Mouse (Mus musculus) MN1 (cell line): ENCODE measurements at regions not wholly inside any gene's neighbourhood (a gene's known extent, or its start where the extent isn't known, plus 50 kb on each side); places are given as distances from the start of the nearest gene placed in this dataset.

Experiments
- DNase-seq: peaks from one replicate; pipeline ENCODE4 v3.0.0-alpha.2; 2016; ENCODE audit warnings: low spot score

DNA sequence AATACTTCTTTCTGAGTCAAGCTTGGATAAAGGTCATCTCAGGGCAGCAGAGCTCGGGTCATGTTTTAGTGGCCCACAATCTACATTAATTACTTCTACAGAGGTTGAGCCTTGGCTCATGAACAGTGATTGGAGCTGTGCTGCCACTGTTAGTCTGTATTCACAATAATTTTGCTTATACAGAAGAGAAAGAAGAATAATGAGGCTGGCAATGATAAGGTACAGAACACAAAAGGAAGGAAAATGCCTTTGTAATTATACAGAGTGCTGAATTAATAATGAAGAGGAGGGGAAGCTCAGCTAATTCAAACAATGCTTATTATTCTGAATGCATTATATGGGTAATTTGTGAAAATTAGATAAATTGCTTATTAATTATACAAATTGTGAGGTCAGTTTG is 573.9 kb upstream of the Cblb start:
- DNase-seq, result no peak

DNA sequence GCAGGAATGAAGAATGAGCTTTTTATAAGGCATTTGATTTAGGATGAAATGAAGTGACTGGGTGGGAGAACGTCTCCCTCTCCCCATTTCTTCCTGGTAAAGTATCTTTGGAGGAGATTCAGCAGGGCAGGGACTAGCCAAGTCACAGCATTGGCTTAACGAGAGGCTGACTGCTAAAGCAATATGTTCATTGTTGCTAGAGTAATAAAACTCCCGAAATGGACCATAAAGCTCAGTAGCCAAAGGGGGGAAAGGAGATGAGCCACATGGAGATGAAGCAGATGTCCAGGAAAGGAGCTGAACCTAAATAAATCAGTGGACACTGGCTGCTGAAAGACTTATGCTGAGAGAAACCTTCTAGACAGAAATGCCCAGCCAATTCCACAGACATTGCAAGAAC is 555.3 kb upstream of the Cblb start:
- DNase-seq, result no peak

DNA sequence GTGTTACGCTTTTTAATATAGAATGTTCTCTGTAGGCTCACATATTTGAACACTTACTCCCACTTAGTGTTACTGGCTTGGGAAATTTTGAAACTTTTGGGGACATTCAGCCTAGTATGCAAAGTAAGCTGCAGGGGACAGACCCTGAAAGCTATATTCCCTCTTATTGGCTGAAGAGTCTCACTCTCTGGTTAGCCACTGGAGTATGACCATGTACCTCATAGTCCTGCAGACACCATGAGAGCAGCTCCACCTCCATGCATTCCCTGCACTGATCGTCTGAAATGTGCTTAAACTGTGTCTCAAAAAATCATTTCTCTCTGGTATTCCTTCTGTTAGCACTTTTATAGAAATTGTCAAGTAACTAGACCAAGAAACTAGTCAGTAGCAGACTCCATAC is 534.9 kb upstream of the Cblb start:
- no peak for DNase-seq

DNA sequence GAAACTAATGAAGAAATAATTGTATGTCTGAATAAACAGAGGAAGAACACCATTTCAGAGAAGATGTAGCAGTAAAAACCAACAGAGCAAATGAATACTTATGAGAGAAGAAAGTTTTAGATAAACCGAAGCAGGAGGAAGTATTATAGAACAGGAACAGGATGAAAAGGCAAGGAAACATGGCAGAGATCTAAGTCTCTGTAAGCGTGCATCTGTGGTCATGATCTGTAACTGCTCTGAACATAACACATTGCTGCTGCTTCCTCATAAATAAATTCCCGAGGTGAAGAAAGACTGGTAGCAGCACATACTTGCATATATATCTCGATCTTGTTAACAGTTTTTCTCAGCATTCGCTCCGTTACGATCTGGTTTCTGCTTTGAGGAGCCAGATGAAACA is 533.2 kb upstream of the Cblb start:
- no peak for DNase-seq

DNA sequence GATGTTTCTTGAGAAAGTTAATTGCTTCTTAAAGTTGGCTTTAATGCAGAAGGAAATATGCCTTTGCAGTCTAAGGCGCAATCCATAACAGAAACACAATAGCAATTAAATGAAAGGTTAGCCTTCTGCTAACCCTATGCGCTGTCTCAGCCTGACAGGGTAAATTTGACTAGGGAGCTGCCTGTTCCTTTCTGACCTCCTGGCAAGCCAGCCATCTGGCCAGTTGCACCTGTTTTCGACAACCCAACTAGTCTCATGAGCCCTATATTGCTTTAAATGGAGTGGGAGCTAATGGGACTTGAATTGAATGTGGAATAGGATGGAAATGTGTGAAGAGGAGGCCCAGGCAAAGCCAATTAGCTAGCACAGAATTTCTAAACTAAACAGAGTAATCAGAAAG is 513.9 kb upstream of the Cblb start:
- DNase-seq, result no peak

DNA sequence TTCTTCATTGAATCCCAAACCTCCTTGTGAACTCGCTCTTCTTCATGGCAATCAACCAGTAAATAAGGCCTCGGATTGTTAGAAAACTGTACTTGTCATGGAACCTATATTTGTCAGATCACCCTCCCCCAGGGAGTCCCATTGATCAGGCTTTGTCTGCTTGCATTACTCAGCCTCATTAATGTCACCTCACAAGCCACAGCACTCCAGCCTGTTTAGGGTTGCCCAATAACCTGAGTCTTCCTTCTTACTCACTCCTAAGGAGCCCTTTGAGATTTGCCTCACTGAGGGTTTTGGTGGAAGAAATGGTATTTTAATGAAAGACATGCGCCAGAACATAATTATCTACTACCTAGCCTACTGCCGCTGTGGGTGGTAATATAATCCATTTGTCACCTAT is 510.3 kb upstream of the Cblb start:
- DNase-seq, result no peak

DNA sequence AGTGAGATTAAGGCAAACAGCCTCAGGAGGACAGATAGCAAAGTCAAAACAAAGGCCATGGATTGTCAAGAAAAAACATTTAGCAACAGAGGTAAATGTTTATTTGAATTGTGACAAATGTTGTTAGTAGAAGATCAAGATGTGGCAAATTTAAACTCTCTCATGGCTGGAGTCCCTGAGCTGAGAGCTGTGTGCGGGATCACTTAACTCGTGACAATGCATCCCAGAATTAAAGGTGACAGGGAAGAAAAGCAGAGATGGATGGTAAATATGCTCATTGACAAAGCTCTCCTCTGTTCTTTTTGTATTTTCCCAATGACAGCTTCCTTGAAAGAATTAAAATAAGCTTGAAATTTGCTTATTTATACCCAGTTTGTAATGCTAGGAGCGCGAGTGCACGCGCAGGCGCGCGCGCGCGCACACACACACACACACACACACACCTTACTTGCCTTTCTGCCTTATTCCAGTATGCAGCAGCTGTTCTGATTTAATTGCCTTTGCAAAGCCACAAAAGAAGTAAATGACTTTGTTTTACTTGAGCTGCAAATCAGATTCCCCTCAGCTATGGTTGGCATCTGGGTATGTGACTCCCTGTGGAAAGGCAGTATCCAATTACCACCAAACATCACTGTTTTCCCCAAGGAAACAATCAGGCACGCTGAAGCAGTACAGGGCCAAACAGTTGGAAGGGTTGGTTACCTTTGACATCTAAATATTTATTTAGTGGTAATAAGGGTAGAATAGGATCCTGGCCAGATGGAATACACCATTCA is 509.5 kb upstream of the Cblb start:
- no peak for DNase-seq

DNA sequence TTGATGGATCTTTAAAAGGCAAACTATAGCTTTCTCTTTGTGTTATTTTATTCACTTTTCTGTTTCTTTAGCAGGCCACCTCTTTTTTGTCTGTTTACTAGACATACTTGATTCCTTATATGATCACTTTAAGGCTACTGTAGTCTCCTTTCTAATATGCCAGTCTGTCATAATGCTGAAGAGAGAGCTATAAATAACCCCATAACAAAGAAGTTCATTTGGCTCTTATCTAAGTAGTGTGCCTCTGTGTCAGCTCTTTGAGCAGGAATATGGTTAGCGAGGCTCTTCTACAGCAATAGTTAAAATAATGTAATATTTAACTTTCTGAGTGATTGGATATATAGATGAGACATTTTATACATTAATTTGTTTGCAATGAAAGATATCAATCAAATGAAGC is 507.0 kb upstream of the Cblb start:
- no peak for DNase-seq

DNA sequence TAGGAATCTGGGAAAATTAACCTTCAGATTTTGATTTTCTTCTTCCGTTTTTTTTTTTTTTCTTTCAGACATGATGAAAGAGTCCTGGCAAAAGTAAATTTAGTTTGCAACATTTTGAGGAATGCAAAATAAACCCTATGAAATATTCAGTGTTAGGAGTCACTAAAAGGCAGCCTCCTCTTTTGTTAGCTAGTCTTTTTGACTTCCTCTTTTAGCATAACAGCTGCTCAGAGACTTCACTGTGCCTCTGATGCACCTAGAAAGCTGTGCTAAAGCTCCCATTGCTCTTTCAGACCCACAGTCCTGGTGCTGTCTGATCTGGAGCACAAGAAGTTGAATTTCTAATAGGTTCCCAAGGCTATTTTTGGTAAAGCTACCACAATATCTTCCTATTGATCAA is 498.5 kb upstream of the Cblb start:
- DNase-seq, result no peak

DNA sequence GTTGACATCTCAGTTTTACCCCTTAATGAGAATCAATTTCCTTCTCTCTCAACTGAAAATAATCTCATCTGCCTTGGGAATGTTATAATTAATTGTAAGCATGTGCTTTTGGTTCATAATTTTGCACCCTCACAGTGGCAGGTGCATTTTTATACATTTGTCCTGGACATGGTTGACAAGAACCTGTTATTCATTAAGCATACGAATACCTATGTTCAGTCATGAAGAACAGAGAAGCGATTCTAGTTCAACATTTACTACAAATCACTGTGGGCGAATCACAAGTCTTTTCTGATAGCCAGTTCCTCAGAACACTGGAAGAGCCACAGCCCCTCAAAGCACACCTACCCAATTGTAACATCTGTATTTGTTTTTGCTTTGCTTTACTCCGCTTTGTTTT is 487.3 kb upstream of the Cblb start:
- no peak for DNase-seq

DNA sequence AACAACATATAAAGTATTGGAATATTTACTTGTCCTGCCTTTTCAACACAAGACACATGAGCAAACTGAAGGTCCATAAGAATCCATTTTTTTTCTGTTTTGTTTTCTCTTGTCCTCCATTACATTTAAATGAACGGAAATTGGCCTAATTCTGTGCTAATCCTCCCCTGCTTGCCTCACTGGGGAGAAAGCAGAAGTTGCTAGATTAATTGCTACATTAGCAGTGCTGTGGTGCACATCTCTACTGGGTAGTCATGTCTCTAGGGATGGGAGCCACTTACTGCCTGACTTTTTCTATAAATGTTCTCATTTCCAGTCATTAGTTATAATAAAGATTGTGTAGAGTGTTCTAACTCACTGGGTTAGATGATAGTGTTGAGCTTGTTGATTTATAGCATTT is 484.0 kb upstream of the Cblb start:
- no peak for DNase-seq

DNA sequence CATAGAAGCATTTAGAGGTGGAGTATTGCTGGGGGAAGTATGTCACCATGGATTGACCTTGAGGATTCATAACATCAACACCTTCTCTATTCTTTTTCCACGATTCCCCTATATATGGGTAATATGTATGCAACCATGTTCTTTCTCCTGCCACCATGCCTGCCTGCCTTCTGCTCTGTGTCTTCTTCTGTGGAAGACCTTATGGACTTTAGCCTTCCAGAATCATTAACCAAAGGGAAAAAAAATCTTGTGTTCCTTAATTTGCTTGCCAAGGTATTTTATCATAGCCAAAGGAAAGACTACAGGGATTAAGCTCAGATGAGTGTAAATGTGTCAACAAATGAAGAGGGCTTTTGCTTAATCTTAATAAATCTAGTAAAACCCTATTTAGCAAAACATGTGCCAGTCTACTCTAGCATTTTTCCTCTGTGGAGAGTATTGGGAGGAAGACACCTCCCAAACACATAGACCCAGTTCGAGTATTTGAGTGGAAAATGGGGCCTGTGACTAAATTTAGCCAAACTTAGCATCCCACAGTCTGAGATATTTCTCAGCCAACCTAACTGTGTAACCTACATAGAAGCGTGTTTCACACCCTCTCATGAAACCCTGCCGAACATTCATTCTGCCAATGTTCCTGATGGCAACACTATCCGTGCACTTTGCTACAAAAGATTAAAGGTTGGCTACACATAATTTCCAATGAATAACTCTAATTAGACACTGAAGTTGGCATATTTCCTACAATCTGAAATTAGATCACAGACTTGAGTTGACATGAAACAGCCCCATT is 468.0 kb upstream of the Cblb start:
- DNase-seq, result no peak

DNA sequence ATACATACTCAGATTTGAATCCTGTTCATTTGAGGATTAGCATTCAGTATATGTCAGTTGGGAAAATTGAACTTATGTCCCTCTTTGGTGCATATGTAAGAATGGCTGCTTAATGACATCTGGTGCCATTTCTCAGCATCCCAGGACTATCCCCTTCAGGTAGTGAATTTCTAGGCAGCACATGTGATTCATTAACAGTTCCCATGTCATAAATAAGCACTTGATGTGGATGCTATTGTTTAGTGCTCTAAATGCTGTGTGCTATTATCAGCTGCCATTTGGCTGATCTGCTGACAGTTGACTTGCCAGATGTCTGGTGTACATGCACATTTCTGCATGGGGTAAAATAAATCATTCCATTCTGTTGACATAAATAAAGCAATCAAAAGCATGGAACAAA is 467.0 kb upstream of the Cblb start:
- DNase-seq, result no peak

DNA sequence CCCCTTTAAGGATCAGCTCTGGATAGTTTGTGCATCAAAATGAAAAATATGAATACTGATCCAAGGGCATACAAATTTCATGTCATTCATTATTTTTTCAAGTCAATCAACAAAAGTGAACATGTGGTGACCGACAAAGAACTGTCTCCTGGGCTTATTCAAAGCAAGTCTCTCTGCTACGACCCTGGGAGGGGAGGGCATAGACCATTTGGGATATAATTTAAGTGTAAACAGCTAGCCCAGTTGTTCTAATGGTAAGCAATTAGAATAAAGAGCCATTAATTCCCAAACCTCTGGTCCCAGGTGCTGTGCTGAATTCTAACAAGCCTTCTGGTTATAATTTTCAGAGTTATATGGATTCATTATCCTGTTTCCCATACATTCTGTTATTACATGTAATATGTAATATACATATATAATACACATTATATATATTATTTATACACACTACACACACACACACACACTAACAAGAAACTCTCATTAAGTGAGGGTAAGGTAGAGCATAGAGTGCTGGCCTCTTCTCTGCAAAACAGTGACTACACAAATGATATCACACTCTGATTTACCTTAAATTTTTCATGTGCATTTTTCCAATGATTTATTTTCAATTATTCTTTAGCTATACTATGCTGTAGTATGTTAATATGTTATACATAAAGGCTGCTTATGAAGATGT is 453.0 kb upstream of the Cblb start:
- DNase-seq, result no peak

DNA sequence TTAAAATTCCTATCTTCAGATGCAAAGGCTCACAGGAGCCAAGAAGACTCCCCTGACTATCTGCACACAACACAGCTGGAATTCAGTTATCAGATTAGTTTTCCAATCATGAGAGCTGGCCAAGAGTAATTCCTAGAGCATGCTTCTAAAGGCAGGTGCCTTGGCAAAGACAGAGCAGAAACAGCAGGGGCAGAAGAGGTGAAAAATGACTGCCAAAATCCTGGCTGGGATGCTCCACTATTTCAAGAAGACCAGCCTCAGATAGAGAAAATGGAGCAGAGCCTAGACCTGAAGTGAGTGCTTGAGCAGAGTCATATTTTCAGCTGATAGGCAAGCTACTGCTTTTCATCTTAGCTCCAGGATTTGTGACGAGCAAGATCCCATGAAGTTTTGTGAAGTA is 450.5 kb upstream of the Cblb start:
- no peak for DNase-seq

DNA sequence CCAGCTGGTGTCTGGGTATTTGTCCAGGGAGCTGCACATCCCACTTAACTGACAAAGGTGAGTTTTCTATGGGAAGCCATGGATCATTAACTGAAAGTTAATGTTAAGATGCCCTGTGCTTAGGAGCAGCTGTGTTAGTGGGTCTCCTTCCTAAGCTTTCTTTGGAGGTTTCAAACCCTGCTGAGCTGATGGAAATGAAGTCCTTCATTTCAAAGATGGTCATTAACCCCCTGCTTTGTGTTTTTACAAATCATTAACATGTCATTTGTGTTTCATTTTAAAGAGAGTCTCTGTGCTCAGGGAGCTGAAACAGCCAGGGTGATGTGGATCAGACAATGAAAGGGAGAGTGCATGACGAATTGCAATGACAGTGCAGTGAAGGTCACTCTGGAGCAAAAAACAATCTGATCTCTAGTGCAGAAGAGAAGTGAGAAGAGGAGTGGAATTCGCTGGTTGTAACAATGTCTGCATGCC is 441.1 kb upstream of the Cblb start:
- DNase-seq, result no peak

DNA sequence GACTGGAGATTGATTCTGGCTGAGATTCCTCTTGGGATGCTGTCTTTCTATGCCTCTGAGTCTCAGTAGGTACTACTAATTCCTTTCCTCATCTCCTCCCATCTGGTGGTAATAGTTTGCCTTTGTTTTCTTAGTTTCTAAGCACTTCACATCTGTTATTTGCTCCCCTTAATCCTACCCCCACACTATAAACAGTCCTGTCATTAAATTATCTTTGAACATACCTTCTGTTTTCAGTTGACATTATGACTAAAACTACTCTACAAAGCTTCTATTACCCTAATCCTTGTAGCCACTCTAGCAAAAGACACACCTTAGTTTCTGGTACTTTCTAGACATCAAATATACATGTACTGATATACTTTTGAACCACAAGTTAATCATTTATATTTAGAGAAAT is 413.4 kb upstream of the Cblb start:
- no peak for DNase-seq

DNA sequence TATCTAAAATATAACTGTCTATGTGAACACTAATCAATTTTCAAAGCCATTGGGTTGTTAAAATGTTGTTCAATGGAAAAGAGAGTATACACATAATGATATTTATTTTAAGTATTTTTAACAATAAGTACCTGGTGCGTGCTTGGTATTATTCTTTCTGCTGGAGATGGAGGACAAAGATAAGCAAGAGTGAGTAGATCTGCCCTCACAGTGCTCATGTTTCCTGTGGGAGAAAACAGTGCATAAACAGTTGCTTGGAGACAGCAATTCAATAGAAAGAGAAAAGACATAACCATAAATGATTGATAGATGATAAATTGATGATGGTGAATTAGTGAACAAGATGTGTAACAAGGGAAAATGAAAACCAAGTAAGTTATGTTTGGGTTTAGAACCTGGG is 384.4 kb upstream of the Cblb start:
- no peak for DNase-seq

DNA sequence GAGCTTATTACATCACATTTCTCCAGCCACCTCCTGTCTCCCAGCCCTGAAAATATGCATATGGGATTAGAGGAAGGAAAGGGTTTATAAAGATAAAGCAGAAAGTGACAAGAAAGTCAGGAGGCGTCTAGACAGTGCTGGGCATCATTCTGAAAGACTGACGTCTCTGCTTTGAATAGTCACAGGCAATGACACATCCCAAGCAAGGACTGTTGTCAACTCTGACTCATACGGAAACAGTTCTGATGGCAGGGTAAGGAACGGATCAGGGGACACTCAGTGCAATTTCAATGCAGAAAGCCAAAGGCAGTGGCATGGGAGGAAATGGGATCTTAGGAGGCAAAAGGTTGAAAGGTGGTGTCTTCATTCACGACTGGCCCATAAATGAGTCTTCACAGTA is 380.9 kb upstream of the Cblb start:
- no peak for DNase-seq

DNA sequence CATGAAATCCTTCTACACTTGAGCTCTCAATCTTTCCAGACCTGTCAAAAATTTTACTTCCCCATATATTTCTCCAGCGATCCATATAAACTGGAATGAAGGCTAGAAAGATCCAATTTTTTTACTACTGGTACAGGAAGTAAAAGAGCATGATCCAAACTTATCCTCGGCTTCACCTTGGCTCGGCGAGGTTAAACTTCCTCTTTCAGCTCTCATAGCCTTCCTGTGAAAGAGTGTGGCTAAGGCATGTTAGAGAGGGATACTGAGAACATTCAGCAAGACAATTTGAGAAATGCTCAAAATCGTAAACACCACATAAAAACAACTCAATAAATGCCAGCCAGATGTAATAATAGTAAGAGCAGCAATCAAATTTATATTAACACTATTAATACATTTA is 380.3 kb upstream of the Cblb start:
- DNase-seq, result no peak

DNA sequence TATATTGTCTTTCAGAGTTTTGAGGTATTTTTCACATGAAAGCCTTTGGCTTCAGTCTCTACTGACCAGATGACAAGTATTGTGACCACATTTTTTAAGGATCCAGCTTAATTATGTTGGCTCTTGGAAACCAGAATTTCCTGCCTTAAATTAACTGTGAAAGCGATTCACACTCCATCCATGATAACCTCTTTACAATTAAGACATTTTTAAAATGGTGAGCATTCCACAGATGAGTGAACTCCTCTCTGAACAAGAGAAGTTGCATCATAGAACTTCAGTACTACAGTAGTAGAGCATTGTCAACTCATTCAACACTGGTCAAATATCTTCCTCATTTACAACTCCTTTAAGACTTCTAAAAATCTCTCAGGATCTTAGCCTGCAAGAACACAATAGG is 369.3 kb upstream of the Cblb start:
- no peak for DNase-seq

DNA sequence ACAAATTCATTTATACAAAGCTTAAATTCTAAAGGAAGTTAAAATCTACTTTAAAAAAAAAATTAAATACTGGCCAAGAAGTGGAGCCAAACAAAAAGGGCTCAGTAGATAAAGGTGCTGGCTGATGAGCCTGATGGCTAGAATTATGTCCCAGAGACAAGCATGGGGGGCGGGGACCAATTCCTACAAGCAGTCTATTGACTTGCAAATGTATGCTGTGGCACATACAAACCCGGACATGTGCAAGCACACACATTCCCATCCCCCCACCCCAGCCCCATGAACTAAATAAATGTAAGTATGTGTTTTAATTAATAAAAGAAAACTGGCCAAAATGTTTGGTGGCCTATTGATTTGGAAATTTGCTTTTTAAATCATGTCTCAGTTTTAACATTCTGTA is 366.7 kb upstream of the Cblb start:
- DNase-seq, result no peak

DNA sequence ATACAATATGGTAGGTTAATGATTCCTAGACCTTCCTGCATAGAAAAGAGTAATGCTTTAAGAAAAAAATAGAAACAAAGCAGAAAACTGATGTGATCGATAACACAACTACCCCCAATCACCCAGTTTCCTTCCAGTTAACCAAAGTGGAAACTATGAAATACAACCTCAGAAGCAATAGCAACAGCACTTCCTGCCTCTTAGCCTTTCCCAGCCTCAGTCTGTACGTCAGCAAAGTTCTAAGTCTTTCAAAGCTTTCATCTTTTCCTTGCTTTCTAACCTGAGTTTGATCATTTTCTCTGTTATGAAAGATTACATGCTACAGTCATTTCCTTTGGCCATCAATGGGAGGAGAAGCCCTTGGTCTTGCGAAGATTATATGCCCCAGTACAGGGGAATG is 355.9 kb upstream of the Cblb start:
- DNase-seq, result no peak
